Mouse (Mus musculus) layer of hippocampus, adult 9-10 months (tissue): ENCODE data around the gene Slc26a1.

Experiments used
- DNase-seq: peaks from one replicate; pipeline ENCODE4 v3.0.0; 2022; ENCODE audit warnings: low spot score

Slc26a1 gene

GRCm38 (mm10) chr5:108675251-108675816 lies at the start of gene Slc26a1:
Gene Slc26a1, minus strand, starts transcription at chr5:108675569.
- no peak for DNase-seq

- no peak for DNase-seq
Observed at GRCm38 (mm10) chr5:108724006-108724405, 48.6 kb upstream of the Slc26a1 start.

GRCm38 (mm10) chr5:108719761-108720160 lies 44.4 kb upstream of the Slc26a1 start:
- DNase-seq, result no peak

- DNase-seq, result no peak
Observed at GRCm38 (mm10) chr5:108718051-108718450, 42.7 kb upstream of the Slc26a1 start.

GRCm38 (mm10) chr5:108715974-108716373 lies 40.6 kb upstream of the Slc26a1 start:
- DNase-seq, result no peak

- no peak for DNase-seq
Observed at GRCm38 (mm10) chr5:108714149-108714548, 38.8 kb upstream of the Slc26a1 start.

GRCm38 (mm10) chr5:108713691-108714090 lies 38.3 kb upstream of the Slc26a1 start:
- no peak for DNase-seq

- no peak for DNase-seq
Observed at GRCm38 (mm10) chr5:108713096-108713495, 37.7 kb upstream of the Slc26a1 start.

GRCm38 (mm10) chr5:108711968-108712367 lies 36.6 kb upstream of the Slc26a1 start:
- DNase-seq, result no peak

GRCm38 (mm10) chr5:108708981-108709731 lies 33.8 kb upstream of the Slc26a1 start:
- no peak for DNase-seq

GRCm38 (mm10) chr5:108708419-108708818 lies 33.0 kb upstream of the Slc26a1 start:
- no peak for DNase-seq

GRCm38 (mm10) chr5:108707758-108708157 lies 32.4 kb upstream of the Slc26a1 start:
- DNase-seq, result no peak

GRCm38 (mm10) chr5:108703754-108704626 lies 28.6 kb upstream of the Slc26a1 start:
- no peak for DNase-seq

GRCm38 (mm10) chr5:108701341-108702021 lies 26.1 kb upstream of the Slc26a1 start:
- DNase-seq, result no peak

- no peak for DNase-seq
Observed at GRCm38 (mm10) chr5:108700346-108700745, 25.0 kb upstream of the Slc26a1 start.

- DNase-seq, result peak; percentile 35
Observed at GRCm38 (mm10) chr5:108697341-108697753, 22.0 kb upstream of the Slc26a1 start.

- no peak for DNase-seq
Observed at GRCm38 (mm10) chr5:108696542-108696941, 21.2 kb upstream of the Slc26a1 start.

- DNase-seq, result no peak
Observed at GRCm38 (mm10) chr5:108695861-108696260, 20.5 kb upstream of the Slc26a1 start.

GRCm38 (mm10) chr5:108694352-108695261 lies 19.2 kb upstream of the Slc26a1 start:
- DNase-seq, result no peak

GRCm38 (mm10) chr5:108693872-108694288 lies 18.5 kb upstream of the Slc26a1 start:
- DNase-seq, result no peak

- no peak for DNase-seq
Observed at GRCm38 (mm10) chr5:108692271-108692670, 16.9 kb upstream of the Slc26a1 start, which contains the start of gene Fgfrl1. Gene Fgfrl1, plus strand, starts transcription at chr5:108692382.
